Mouse (Mus musculus): Measurements from ENCODE around the gene Ginm1. TPM values are rescaled to one million over a fixed set of nuclear protein-coding genes. Genes with fewer than 3 reads are reported as not detected.

Ginm1 gene
- polyA plus RNA-seq, 1 experiment from 2014 or later, result 56.9 TPM

DNA sequence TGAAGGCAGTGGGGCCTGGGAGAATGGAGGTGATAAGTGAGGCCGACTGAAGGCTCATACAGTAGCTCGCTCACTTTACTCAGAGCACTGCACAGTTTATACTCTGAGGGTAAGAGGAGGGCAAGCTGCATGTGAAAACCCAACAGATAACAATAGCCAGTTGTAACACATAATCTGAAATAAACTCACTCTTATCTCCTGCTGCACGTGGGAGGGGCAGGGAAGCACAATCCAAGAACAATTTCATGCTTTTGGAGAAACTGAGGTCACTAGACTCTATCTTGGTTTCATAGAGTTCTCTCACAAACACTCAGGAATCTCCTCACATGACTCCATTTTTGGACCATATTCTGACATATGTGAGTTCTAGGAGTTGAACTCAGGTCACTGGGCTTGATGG lies 8.6 kb upstream of the Ginm1 start:
- H3K4me3 ChIP-seq, result no peak overlapping the region

DNA sequence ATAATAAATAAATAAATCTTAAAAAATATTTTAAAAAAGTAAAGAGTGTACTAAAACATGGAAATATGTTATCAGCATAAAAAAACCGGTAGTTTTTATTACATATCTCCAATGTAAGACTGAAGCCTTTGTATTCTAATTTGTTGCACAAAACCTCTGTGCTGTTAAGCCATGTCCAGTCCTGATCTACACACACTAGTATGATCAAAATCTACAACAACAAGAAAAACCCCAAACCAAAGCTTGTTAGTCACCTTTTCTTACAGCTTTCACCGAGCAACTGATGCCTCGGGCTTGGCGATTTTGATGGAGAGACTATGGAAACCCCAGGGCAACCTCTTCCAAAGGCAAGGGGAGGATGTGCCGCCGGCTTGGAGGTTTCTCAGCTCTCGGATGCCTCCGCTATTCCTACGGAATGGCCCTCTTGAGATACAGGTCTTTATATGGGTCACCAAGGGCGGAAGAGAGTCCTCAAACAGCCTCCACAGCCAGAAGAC lies 322 bp downstream of the Ginm1 start:
- no peaks in the 10 kb centered on the region for H3K27me3 ChIP-seq
- peak overlapping the region; percentile 91 for H3K4me3 ChIP-seq
- H3K27ac ChIP-seq (replicated peaks), result peak overlapping the region; percentile 46; the same call in 1 of the 2 replicates
- peak overlapping the region; percentile 86 for H3K4me2 ChIP-seq (replicated peaks)
- H3K9ac ChIP-seq (replicated peaks), result peak overlapping the region; percentile 86
- no peak; the same call in 1 of the 2 replicates for ATAC-seq (ENCODE audit: low FRiP score, low read depth)
- WGBS, result under 1% methylated on average over 10 of the region's 10 CpGs
- no peaks in the 10 kb centered on the region for H3K9me3 ChIP-seq
- peaks cover 25% of the 10 kb centered on the region for H3K36me3 ChIP-seq
- peaks cover 9% of the 10 kb centered on the region for H3K4me1 ChIP-seq

More for the DNA sequence above, 8.6 kb upstream of the Ginm1 start:
- Histone ChIP-seq H3K4me1 (no peaks in the 10 kb centered on the region), H3K4me2 (replicated peaks) (no peak overlapping the region), H3K36me3 (peaks cover 84% of the 10 kb centered on the region), H3K27ac (replicated peaks) (no peak overlapping the region), H3K9me3 (no peaks in the 10 kb centered on the region), H3K27me3 (no peaks in the 10 kb centered on the region), H3K9ac (replicated peaks) (no peak overlapping the region)
- 90% methylated on average over 3 of the region's 3 CpGs for WGBS
- ATAC-seq (ENCODE audit: low FRiP score, low read depth), result no peak

DNA sequence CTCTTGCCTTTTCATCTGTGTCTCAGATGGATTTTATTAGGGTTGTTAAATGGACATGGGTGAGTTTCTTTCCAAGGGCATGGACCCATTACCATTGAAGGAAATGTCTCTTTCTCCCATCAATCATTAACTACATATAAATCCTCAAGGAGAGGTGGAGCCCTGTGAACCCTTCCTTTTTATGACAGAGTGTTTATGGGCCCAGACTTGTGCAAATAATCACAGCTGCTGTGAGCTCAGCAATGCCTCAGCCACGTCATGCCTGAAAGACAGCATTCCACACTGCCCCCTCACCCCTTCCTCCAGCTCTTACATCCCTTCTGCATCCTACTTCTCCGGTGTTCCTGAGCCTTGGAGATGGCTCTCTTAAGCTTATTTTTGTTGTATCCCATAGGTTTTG lies 5.3 kb downstream of the Ginm1 start:
- Histone ChIP-seq H3K9ac (replicated peaks) (no peak overlapping the region), H3K36me3 (peaks cover 10% of the 10 kb centered on the region), H3K4me2 (replicated peaks) (no peak overlapping the region), H3K4me1 (no peaks in the 10 kb centered on the region), H3K27ac (replicated peaks) (no peak overlapping the region), H3K9me3 (no peaks in the 10 kb centered on the region), H3K27me3 (no peaks in the 10 kb centered on the region), H3K4me3 (no peak overlapping the region)
- no peak for ATAC-seq (ENCODE audit: low FRiP score, low read depth)
- WGBS, result 64% methylated on average over 2 of the region's 2 CpGs

DNA sequence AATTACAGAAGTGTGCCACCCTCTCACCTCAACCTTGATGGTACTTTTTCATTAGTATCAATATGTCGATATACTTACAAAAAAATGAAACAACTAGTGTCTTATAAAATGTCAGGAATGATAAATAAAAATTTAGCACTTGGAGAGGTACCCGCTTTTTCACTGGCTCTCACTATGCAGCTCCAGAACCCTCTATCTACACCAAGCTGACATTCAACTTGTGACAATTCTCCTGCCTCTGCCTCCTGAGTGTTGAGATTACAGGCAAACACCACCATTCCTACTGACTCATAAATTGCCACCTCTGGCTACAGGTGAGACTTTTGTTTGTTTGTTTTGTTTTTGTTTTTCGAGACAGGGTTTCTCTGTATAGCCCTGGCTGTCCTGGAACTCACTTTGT lies 11.4 kb downstream of the Ginm1 start:
- H3K4me2 ChIP-seq (replicated peaks), result peak overlapping the region; percentile 76
- H3K4me3 ChIP-seq, result peak overlapping the region; percentile 97
- H3K9me3 ChIP-seq, result no peaks in the 10 kb centered on the region
- peak overlapping the region; percentile 88 for H3K9ac ChIP-seq (replicated peaks)
- H3K27ac ChIP-seq (replicated peaks), result no peak overlapping the region
- 52% methylated on average over 3 of the region's 3 CpGs for WGBS
- no peaks in the 10 kb centered on the region for H3K27me3 ChIP-seq
- ATAC-seq (ENCODE audit: low FRiP score, low read depth), result peak; percentile 20
- peaks cover 12% of the 10 kb centered on the region for H3K36me3 ChIP-seq
- H3K4me1 ChIP-seq, result 0 out of 2 replicates have a peak, but pooled peaks cover 11% of the 10 kb centered on the region

DNA sequence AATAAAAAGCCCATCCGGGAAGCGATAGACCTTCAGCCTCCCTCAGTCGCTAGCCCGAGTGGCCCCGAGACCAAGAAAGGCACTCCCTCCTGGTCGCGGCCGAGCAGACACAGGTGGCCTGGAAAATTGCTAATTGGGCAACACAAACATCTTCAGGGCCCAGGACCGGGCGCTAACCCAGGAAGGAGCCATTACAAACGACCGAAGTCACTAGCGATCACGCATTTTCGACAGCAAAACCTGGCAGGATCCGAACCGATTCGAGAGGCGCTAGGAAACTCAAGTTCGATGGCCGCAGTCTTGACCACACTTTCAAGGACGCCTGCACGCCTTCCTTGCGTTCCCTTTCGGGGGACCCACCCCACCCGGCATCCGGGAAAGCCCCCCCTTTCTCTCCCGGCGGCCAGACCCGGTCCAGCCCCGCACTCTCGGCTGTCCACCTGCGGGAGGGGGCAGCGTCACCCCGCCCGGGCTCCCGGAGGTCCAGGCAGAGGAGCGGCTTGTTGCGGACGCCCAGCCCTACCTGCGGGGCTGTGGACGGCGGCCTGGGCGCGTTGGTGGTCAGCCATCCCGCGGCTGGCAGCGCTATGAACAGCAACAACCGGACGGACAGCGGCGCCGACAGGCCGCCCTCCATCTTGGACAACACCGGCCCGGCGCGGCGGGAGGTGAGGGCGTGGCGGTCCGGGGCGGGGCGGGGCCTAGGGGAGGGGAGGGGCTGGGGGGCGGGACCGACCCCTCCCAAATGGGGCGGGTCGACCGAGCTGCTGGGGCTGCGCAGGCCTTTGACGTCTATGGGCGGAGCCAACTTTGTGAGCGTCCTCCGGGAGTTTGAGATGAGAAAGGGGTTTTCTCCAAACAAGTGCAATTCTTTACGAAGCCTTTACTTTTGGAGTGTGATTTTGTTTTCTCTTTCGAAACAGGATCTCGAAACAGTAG lies 12.1 kb downstream of the Ginm1 start:
- no peaks in the 10 kb centered on the region for H3K27me3 ChIP-seq
- ATAC-seq (ENCODE audit: low FRiP score, low read depth), result peak; percentile 92
- peaks cover 19% of the 10 kb centered on the region for H3K36me3 ChIP-seq
- peak overlapping the region; percentile 97 for H3K4me3 ChIP-seq
- peak overlapping the region; percentile 71 for H3K27ac ChIP-seq (replicated peaks)
- peak overlapping the region; percentile 76 for H3K4me2 ChIP-seq (replicated peaks)
- WGBS, result under 1% methylated on average over 62 of the region's 77 CpGs
- no peaks in the 10 kb centered on the region for H3K9me3 ChIP-seq
- 0 out of 2 replicates have a peak, but pooled peaks cover 11% of the 10 kb centered on the region for H3K4me1 ChIP-seq
- H3K9ac ChIP-seq (replicated peaks), result peak overlapping the region; percentile 88

DNA sequence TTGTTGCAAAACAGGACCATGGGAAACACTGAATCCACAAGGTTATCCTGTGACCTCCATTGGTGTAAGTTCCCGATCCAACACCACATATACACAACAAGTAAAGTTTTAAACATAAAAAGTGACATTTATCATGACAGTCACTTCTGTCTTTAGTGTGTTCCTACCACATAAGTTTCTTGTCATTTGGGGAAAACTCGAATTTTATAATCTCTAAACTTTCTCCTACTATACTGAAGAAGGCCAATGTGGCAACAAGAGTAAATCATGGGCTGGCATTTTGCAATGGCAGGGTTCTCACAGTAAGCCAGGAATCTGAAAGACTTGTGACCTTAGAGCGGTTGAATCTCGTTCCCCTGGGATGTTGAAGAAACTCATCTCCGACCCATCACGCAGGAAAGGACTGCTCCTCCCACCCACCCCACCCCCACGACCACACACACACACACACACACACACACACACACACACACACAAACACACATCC lies 12.8 kb downstream of the Ginm1 start:
- H3K4me2 ChIP-seq (replicated peaks), result peak overlapping the region; percentile 76
- H3K9me3 ChIP-seq, result no peaks in the 10 kb centered on the region
- H3K27me3 ChIP-seq, result no peaks in the 10 kb centered on the region
- H3K9ac ChIP-seq (replicated peaks), result peak overlapping the region; percentile 88
- H3K36me3 ChIP-seq, result peaks cover 27% of the 10 kb centered on the region
- H3K4me1 ChIP-seq, result 0 out of 2 replicates have a peak, but pooled peaks cover 11% of the 10 kb centered on the region
- no peak for ATAC-seq (ENCODE audit: low FRiP score, low read depth)
- H3K27ac ChIP-seq (replicated peaks), result no peak overlapping the region
- WGBS, result 22% methylated on average over 7 of the region's 7 CpGs
- H3K4me3 ChIP-seq, result peak overlapping the region; percentile 97

DNA sequence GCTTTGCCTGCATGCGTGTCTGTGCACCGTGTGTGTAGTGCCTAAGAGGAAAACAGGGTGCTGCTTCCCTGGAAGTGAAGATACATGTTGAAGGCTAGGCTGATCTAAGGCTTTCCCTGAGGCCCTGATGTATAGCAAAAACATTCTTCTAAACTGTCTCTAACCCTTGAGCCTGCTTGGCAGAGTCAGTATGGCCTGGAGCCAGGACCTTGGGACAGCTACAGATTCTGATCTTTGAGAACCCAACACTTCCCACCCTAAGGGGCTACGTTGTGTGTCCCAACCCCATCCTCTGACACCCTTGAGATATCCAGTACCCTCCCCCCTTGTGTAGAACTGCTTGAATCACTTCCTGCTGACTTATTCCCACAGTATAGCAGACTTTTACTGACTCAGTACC lies 14.3 kb downstream of the Ginm1 start:
- Histone ChIP-seq H3K27ac (replicated peaks) (no peak overlapping the region), H3K36me3 (peaks cover 38% of the 10 kb centered on the region), H3K9me3 (no peaks in the 10 kb centered on the region), H3K4me1 (0 out of 2 replicates have a peak, but pooled peaks cover 11% of the 10 kb centered on the region), H3K4me3 (no peak overlapping the region), H3K4me2 (replicated peaks) (no peak overlapping the region), H3K9ac (replicated peaks) (no peak overlapping the region), H3K27me3 (no peaks in the 10 kb centered on the region)
- ATAC-seq (ENCODE audit: low FRiP score, low read depth), result no peak
- WGBS, result 97% methylated on average over 3 of the region's 3 CpGs

DNA sequence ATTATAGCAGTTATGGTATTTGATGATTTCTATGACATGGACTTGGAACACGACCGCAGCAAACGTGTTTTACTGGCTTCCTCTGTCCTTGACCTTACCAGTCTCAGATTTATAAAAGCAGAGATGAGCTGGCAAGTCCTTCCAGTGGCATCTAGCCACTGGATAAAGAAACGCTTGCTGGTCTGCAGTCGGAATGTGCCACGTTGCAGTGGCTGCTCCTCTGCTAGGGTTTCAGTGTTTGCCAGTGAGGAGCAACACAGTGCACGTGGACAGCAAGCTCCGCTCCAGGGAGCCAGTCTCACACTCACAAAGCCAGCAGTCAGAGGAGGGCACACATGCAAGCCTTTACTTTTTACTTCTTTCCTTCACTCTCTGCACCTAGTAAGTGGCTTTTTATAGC lies 17.2 kb downstream of the Ginm1 start:
- 93% methylated on average over 8 of the region's 8 CpGs for WGBS

DNA sequence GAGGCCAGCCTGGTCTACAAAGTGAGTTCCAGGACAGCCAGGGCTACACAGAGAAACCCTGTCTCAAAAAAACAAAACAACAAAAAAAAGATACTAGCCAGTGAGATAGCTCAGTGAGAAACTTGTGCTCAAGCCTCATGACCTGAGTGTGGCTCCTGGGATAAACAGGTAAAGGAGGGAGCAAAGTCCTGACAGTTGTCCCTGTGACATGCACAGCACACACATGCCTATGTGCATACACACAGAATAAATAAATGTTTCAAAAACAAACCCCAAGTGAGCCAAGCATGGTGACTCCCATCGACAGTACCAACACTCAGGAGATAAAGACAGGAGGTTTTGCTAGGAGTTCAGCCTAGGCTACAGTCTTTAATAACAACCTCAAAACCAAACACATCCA lies 19.9 kb downstream of the Ginm1 start:
- WGBS, result 90% methylated on average over 1 of the region's 1 CpGs
- peaks cover 90% of the 10 kb centered on the region for H3K36me3 ChIP-seq
- ATAC-seq (ENCODE audit: low FRiP score, low read depth), result no peak
- no peaks in the 10 kb centered on the region for H3K27me3 ChIP-seq
- H3K4me1 ChIP-seq, result no peaks in the 10 kb centered on the region
- no peak overlapping the region for H3K9ac ChIP-seq (replicated peaks)
- no peak overlapping the region for H3K27ac ChIP-seq (replicated peaks)
- no peaks in the 10 kb centered on the region for H3K9me3 ChIP-seq
- no peak overlapping the region for H3K4me3 ChIP-seq
- no peak overlapping the region for H3K4me2 ChIP-seq (replicated peaks)

More for the DNA sequence above, 17.2 kb downstream of the Ginm1 start:
- no peak overlapping the region for H3K9ac ChIP-seq (replicated peaks)
- ATAC-seq (ENCODE audit: low FRiP score, low read depth), result no peak
- no peak overlapping the region for H3K4me3 ChIP-seq
- peaks cover 66% of the 10 kb centered on the region for H3K36me3 ChIP-seq
- no peak overlapping the region for H3K27ac ChIP-seq (replicated peaks)
- no peaks in the 10 kb centered on the region for H3K9me3 ChIP-seq
- 0 out of 2 replicates have a peak, but pooled peaks cover 9% of the 10 kb centered on the region for H3K4me1 ChIP-seq
- H3K4me2 ChIP-seq (replicated peaks), result no peak overlapping the region
- no peaks in the 10 kb centered on the region for H3K27me3 ChIP-seq

DNA sequence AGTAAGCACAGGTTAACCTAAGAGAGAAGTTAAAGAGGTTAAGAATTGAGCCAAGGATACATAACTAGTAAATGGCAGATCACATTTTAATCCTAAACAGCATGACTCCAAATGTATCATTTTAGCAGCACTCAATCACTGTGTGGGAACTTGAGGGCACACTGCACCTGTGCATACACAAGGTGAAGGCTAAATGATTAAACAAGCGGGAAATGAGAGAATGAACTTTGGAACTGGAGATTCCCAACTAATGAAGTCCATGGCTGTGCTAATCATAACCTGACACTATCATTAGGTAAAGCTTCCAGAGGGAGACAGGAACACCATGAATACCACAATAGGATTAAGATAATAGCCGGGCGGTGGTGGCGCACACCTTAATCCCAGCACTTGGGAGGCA lies 20.3 kb downstream of the Ginm1 start:
- H3K9me3 ChIP-seq, result no peaks in the 10 kb centered on the region
- no peaks in the 10 kb centered on the region for H3K27me3 ChIP-seq
- no peak overlapping the region for H3K27ac ChIP-seq (replicated peaks)
- H3K4me2 ChIP-seq (replicated peaks), result no peak overlapping the region
- H3K9ac ChIP-seq (replicated peaks), result no peak overlapping the region
- no peaks in the 10 kb centered on the region for H3K4me1 ChIP-seq
- H3K36me3 ChIP-seq, result peaks cover 93% of the 10 kb centered on the region
- 97% methylated on average over 4 of the region's 4 CpGs for WGBS
- no peak for ATAC-seq (ENCODE audit: low FRiP score, low read depth)
- H3K4me3 ChIP-seq, result no peak overlapping the region

DNA sequence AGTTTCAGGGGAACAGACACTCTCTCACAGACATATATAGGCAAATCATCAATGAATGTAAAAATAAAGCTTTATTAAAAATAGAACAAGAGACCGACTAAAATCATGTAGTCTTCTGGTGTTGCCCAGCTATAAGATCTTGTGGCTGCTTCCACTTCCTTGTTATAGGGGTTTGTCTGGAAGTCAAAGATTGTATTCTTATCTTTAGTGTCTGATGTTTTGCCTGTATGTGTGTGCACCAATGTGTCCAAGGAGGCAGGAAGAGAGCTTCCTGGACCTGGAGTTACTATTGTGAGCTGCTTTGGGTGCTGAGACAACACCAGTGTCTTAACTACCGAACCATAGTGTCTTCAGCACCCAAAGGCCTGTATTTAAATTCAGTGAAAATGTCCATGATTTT lies 35.1 kb downstream of the Ginm1 start:
- Histone ChIP-seq H3K27me3 (no peaks in the 10 kb centered on the region), H3K9me3 (no peaks in the 10 kb centered on the region), H3K27ac (replicated peaks) (no peak overlapping the region), H3K4me1 (no peaks in the 10 kb centered on the region), H3K4me3 (no peak overlapping the region), H3K4me2 (replicated peaks) (no peak overlapping the region), H3K9ac (replicated peaks) (no peak overlapping the region), H3K36me3 (peaks cover 67% of the 10 kb centered on the region)
- no peak for ATAC-seq (ENCODE audit: low FRiP score, low read depth)
- WGBS, result 91% methylated on average over 2 of the region's 2 CpGs

DNA sequence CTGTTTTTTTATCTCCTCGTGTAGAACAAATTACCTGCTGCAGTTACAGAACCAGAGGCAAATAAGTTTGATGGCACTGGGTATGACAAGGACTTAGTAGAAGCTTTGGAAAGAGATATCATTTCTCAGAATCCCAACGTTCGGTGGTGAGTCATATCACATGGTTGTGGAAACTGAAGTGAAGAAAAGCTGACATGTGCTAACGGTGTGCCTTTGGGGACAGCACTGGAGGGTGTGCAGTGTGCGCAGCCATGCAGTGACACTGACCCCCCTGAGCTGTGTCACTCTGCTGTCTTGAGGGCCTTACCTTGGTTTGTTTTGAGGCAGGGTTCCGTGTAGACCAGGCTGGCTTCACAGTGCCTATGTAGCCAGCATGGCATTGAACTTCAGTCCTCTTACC lies 43.9 kb downstream of the Ginm1 start:
- H3K4me1 ChIP-seq, result no peaks in the 10 kb centered on the region
- H3K27ac ChIP-seq (replicated peaks), result no peak overlapping the region
- peaks cover 63% of the 10 kb centered on the region for H3K36me3 ChIP-seq
- no peak overlapping the region for H3K4me2 ChIP-seq (replicated peaks)
- WGBS, result 94% methylated on average over 6 of the region's 6 CpGs
- H3K9ac ChIP-seq (replicated peaks), result no peak overlapping the region
- H3K4me3 ChIP-seq, result no peak overlapping the region
- H3K27me3 ChIP-seq, result no peaks in the 10 kb centered on the region
- no peak for ATAC-seq (ENCODE audit: low FRiP score, low read depth)
- H3K9me3 ChIP-seq, result no peaks in the 10 kb centered on the region
